Comparison of ENCODE assay signal across 10 mouse cellular contexts in genomic region chr5:150485198-150485597, GRCm38 (mm10). TPM values are rescaled to one million over a fixed set of nuclear protein-coding genes. Genes with fewer than 3 reads are reported as not detected.
DNase-seq lines count a peak whose midpoint lies in the region; TF ChIP-seq lines count a peak whose summit lies in the region.
"Had no signal": no experiment of that assay in that cellular context is flagged by ENCODE, and none has a peak within 500 bp of the region (broad histone marks: within the 10 kb centered on the region; RNA-seq: fewer than 3 reads in every experiment).

No protein-coding gene starts in this region.

- TF ChIP-seq POLR2A in kidney, adult 2 months (IDR thresholded peaks at IDR 0.05; ENCODE audit: low read depth, low read length) = no peak
- TF ChIP-seq POLR2A in small intestine, adult 2 months (IDR thresholded peaks at IDR 0.05; ENCODE audit: low read depth, low read length) = no peak

- no peaks in the 10 kb centered on the region for H3K4me1 ChIP-seq in kidney, adult 2 months (ENCODE audit: control insufficient read depth, insufficient read depth, low read length)
- no peaks in the 10 kb centered on the region for H3K4me1 ChIP-seq in small intestine, adult 2 months (ENCODE audit: control insufficient read depth, insufficient read depth, insufficient read length, low read length)
- H3K4me1 ChIP-seq: hindbrain, embryonic 15.5 days had no signal

- no peak for DNase-seq in gastrocnemius, adult 2 months
- no peak for DNase-seq in gastrocnemius, adult 8-10 months (ENCODE audit: low spot score in 2 of 2)
- DNase-seq in B cell, adult 2 months = peak; percentile 4 to 19
- DNase-seq in embryo, embryonic 10 days (ENCODE audit: low spot score) = peak; percentile 61
- DNase-seq in kidney, adult 2 months = peak; percentile 56
- DNase-seq in spleen, adult 12 weeks (ENCODE audit: low spot score) = no peak
- no peak for DNase-seq in left cerebral cortex, adult 9 months (ENCODE audit: low spot score in 2 of 2)

- intact Hi-C loops in gastrocnemius, adult 2 months (cut with DNase I) = no loop called here

- H3K27me3 ChIP-seq in kidney, adult 2 months (replicated peaks; ENCODE audit: control insufficient read depth, insufficient read depth, low read length) = no peaks in the 10 kb centered on the region
- no peaks in the 10 kb centered on the region for H3K27me3 ChIP-seq in small intestine, adult 2 months (ENCODE audit: control insufficient read depth, insufficient read depth, low read length)
- H3K27me3 ChIP-seq: hindbrain, embryonic 15.5 days had no signal

- no peaks in the 10 kb centered on the region for H3K36me3 ChIP-seq in kidney, adult 2 months (ENCODE audit: control insufficient read depth, insufficient read depth, low read length)
- H3K36me3 ChIP-seq in small intestine, adult 2 months (ENCODE audit: control insufficient read depth, insufficient read depth, low read length) = no peaks in the 10 kb centered on the region; the same call in 1 of the 2 replicates

- H3K4me3 ChIP-seq in gastrocnemius, adult 2 months = no peak overlapping the region
- H3K4me3 ChIP-seq in kidney, adult 2 months (ENCODE audit: insufficient read depth, low read depth, low read length) = no peak overlapping the region
- no peak overlapping the region for H3K4me3 ChIP-seq in small intestine, adult 2 months (ENCODE audit: low read depth, low read length)
- H3K4me3 ChIP-seq: hindbrain, embryonic 15.5 days had no signal

- no peak overlapping the region for H3K27ac ChIP-seq in gastrocnemius, adult 2 months
- H3K27ac ChIP-seq in kidney, adult 2 months (ENCODE audit: insufficient read depth, low read depth, low read length) = no peak overlapping the region
- H3K27ac ChIP-seq in small intestine, adult 2 months (ENCODE audit: insufficient read depth, low read depth, low read length) = no peak overlapping the region
- H3K27ac ChIP-seq: hindbrain, embryonic 15.5 days had no signal

- peak; percentile 62 for TF ChIP-seq CTCF in gastrocnemius, adult 2 months (IDR thresholded peaks at IDR 0.05)
- peak; percentile 45 for TF ChIP-seq CTCF in kidney, adult 2 months (conservative IDR thresholded peaks at IDR 0.05; ENCODE audit: insufficient read depth, insufficient read length, low read depth, low read length)
- peak; percentile 28; the same call in 1 of the 2 replicates for TF ChIP-seq CTCF in small intestine, adult 2 months (IDR thresholded peaks at IDR 0.05; ENCODE audit: extremely low read depth, insufficient read length, insufficient replicate concordance, low read depth, low read length)

- whole genome bisulfite sequencing in kidney, adult 2 months = 63% methylated on average over 3 of the region's 3 CpGs
- WGBS in small intestine, adult 2 months = 54% methylated on average over 3 of the region's 3 CpGs

RNA-seq across cellular contexts. Expression of gene Zar1l, which starts 32.8 kb away (rescaled TPM):
- not detected for total RNA-seq in gastrocnemius, adult 2 months (2021)
- total RNA-seq in gastrocnemius, adult 8-10 months (2022) = not detected
- not detected in 2 replicates for polyA plus RNA-seq in kidney, adult 2 months (2012; rRNA removed)
- polyA plus RNA-seq in small intestine, adult 2 months (2012; rRNA removed) = not detected in 2 replicates
- polyA plus RNA-seq: hindbrain, embryonic 15.5 days; spleen, adult 2 months had no signal

RNA-seq across cellular contexts. Expression of gene Brca2, which starts 37.2 kb away (rescaled TPM):
- under 1 TPM; 0.61 to 0.95 TPM for total RNA-seq in gastrocnemius, adult 2 months (2021)
- 1 to 10 TPM; 1.3 to 2.0 (median 1.5) TPM for total RNA-seq in gastrocnemius, adult 8-10 months (2022)
- polyA plus RNA-seq in kidney, adult 2 months (2012; rRNA removed) = 2.2 and 2.5 TPM in 2 replicates
- polyA plus RNA-seq in small intestine, adult 2 months (2012; rRNA removed) = 0.72 and 1.8 TPM in 2 replicates

Comparison
In these comparisons a context has a peak if more than half of its experiments do, and no peak if none do; other contexts are left out.
1. DNase-seq: peak in B cell, adult 2 months (2 of 2), embryo, embryonic 10 days (single experiment) and kidney, adult 2 months (single experiment); none in gastrocnemius, adult 2 months (single experiment), gastrocnemius, adult 8-10 months (0 of 2), spleen, adult 12 weeks (single experiment) and left cerebral cortex, adult 9 months (0 of 2).
2. Peak in every context shown above with its lines, with median percentiles within 50 percentile points of each other: CTCF ChIP-seq.